8 mouse cellular contexts compared by ENCODE assay signal in genomic region chr10:60566369-60567037, GRCm38 (mm10).
A peak's percentile ranks its signal among the peaks of the same experiment; 100 is the strongest.
DNase-seq lines count a peak whose midpoint lies in the region; ATAC-seq and TF ChIP-seq lines count a peak whose summit lies in the region.

No protein-coding gene starts in this region.

- H3K9me3 ChIP-seq in forebrain, embryonic 13.5 days (replicated peaks), result no peaks in the 10 kb centered on the region

- peak overlapping the region; percentile 20; the same call in 1 of the 2 replicates for H3K4me3 ChIP-seq in layer of hippocampus, adult 2 months
- H3K4me3 ChIP-seq in forebrain, embryonic 13.5 days, result no peak overlapping the region

- TF ChIP-seq CTCF in layer of hippocampus, adult 2 months (conservative IDR thresholded peaks at IDR 0.05), result no peak

- H3K36me3 ChIP-seq in forebrain, embryonic 13.5 days (ENCODE audit: poor library complexity, severe bottlenecking), result no peaks in the 10 kb centered on the region

- peaks cover 13% of the 10 kb centered on the region; the same call in 1 of the 2 replicates for H3K27me3 ChIP-seq in forebrain, embryonic 13.5 days

- 47% methylated on average over 24 of the region's 24 CpGs for WGBS in forebrain, embryonic 13.5 days

- DNase-seq in layer of hippocampus, adult 2 months (ENCODE audit: low spot score in 2 of 2), result no peak
- DNase-seq in layer of hippocampus, adult 9-11 months, result no peak
- DNase-seq in liver, result peak; percentile 39
- DNase-seq in retina, postnatal 1 day, result peak; percentile 71
- no peak for DNase-seq in gastrocnemius, postnatal 10 days
- DNase-seq in gastrocnemius, adult 18-20 months (ENCODE audit: low spot score), result no peak

- H3K27ac ChIP-seq in layer of hippocampus, adult 2 months, result no peak overlapping the region
- H3K27ac ChIP-seq in forebrain, embryonic 13.5 days, result no peak overlapping the region

- peaks cover 14% of the 10 kb centered on the region for H3K4me1 ChIP-seq in forebrain, embryonic 13.5 days

- no peak overlapping the region for H3K9ac ChIP-seq in forebrain, embryonic 13.5 days

- peak overlapping the region; percentile 20; the same call in 1 of the 2 replicates for H3K4me2 ChIP-seq in forebrain, embryonic 13.5 days

- no peak for ATAC-seq in forebrain, embryonic 13.5 days
- no peak for ATAC-seq in cerebellum, adult (ENCODE audit: insufficient number of reproducible peaks, low FRiP score, low TSS enrichment)

Comparison
In these comparisons a context has a peak if more than half of its experiments do, and no peak if none do; other contexts are left out.
1. DNase-seq: peak in liver (single experiment) and retina, postnatal 1 day (single experiment); none in layer of hippocampus, adult 2 months (0 of 2), layer of hippocampus, adult 9-11 months (single experiment), gastrocnemius, postnatal 10 days (single experiment) and gastrocnemius, adult 18-20 months (single experiment).